Mouse (Mus musculus) heart, adult 2 months (tissue): ENCODE data around the gene Cwf19l2.
"Not testable (repeated sequence)": the region's sequence is repeated elsewhere in the genome, so short reads cannot be mapped to it uniquely, and the experiment has no call there.

ENCODE experiments used
- CTCF ChIP-seq: fragments of 200-600 bp; IDR thresholded peaks from 2 replicates; pipeline ENCODE4 v1.8.1; 2022; ENCODE audit warnings: antibody characterized with exemption, mild to moderate bottlenecking, moderate library complexity
- EP300 ChIP-seq: fragments of 200-500 bp; IDR thresholded peaks from 2 replicates; pipeline ENCODE4 v1.6.1; 2011; ENCODE audit warnings: low read depth, low read length, control low read depth; ENCODE audit not compliant: insufficient read depth
- POLR2A ChIP-seq: fragments of 200-500 bp; IDR thresholded peaks from 2 replicates; pipeline ENCODE4 v1.6.1; 2011; ENCODE audit warnings: mild to moderate bottlenecking, low read depth, low read length, control low read depth; ENCODE audit not compliant: insufficient read depth

DNA sequence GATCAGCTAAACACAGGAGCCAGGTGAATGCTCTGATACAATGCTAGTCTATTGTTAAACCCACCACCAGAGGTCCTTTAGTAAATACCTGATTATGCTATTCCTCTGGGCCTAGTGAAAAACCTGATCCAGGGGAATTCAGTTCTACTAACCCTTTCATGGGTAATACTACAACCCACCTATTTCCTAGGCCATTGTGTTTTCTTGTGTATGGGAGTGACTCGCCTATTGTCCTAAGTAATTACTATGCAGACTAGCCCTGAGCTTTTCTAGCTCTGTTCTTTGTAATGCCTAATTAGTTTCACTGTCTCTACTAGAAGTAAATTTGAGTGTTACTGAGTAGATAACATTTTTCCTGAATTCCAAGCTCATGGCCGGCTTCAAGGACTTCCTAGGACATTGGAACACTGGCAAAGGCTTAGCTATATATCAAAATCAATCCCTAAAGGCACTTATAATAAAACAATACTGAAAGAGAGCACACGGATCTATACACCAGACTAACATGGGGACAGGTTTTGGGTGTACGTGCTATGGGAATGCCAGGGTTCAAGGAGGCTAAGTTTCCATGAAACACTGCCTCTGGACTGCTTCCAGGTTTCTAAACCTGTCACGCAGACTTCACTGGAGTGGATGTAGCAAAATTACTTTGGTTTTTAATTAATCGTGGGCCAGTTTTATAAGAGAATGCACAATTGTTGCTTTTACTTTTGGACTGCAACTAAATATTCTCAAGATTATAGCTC is 36.3 kb downstream of the Cwf19l2 start:
- not testable (repeated sequence) for TF ChIP-seq CTCF, EP300, POLR2A
